Mouse (Mus musculus) stomach, postnatal 0 days (tissue): Measurements from ENCODE around the gene Vdr.

Source experiments
- CTCF ChIP-seq: IDR thresholded peaks from 2 replicates; pipeline ENCODE4 v1.5.1; 2016; ENCODE audit warnings: antibody characterized with exemption, low read depth, mild to moderate bottlenecking, moderate library complexity
- EP300 ChIP-seq: optimal IDR thresholded peaks from 2 replicates; pipeline ENCODE3; 2016; ENCODE audit warnings: antibody characterized with exemption

GRCm38 (mm10) chr15:97922421-97922820, 12.0 kb upstream of the Vdr start:
- no peak for TF ChIP-seq CTCF
- TF ChIP-seq EP300 = no peak
